Mouse (Mus musculus): ENCODE data around the gene Adam23. TPM values are rescaled to one million over a fixed set of nuclear protein-coding genes. Genes with fewer than 3 reads are reported as not detected.

Gene Adam23
- polyA plus RNA-seq, 1 experiment: 0.43 TPM

DNA sequence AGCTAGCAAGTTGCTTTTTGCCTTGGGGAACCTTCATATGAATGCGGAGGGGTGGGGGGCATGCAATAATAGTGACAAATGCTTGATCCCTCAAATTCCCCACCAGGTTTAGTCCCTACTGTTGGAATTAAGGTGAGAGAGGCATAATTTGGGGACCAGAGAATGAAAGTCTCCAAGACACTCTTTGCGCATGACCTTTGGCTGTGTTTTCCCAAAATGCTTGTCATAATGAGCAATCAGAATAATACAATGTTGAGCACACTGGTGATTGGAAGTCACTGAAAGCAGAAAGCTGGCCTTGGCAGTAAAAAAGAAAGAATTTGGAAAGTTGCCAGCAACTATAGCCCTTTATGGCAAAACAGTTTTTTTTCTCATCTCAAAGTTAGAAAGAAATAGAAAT is 1.0 kb downstream of the Adam23 start:
- no peaks in the 10 kb centered on the region for H3K36me3 ChIP-seq (ENCODE audit: control insufficient read depth, insufficient read depth)
- H3K79me2 ChIP-seq (ENCODE audit: control insufficient read depth, insufficient read depth): no peaks in the 10 kb centered on the region
- peaks cover 15% of the 10 kb centered on the region for H3K27me3 ChIP-seq (ENCODE audit: control insufficient read depth, insufficient read depth, insufficient read length)
- H3K4me2 ChIP-seq (ENCODE audit: low read depth): no peak overlapping the region
- no peak for TF ChIP-seq MYOD1 (IDR thresholded peaks at IDR 0.05; ENCODE audit: control insufficient read depth in 1 of 3, insufficient read length in 2 of 3, low read depth in 2 of 3)
- no peak for TF ChIP-seq MYOG (IDR thresholded peaks at IDR 0.05; ENCODE audit: control insufficient read depth in 1 of 3, insufficient read depth in 1 of 3, insufficient read length in 2 of 3, low read depth in 2 of 3)
- TF ChIP-seq CEBPB (IDR thresholded peaks at IDR 0.05; ENCODE audit: insufficient read depth, poor library complexity, severe bottlenecking): no peak
- TF ChIP-seq MAX (IDR thresholded peaks at IDR 0.05; ENCODE audit: low read depth): no peak
- no peak for TF ChIP-seq USF1 (IDR thresholded peaks at IDR 0.05; ENCODE audit: low read depth)
- TF ChIP-seq POLR2AphosphoS2 (IDR thresholded peaks at IDR 0.05; ENCODE audit: insufficient read length, low read depth): no peak
- H3ac ChIP-seq (ENCODE audit: control insufficient read depth, insufficient read length): no peak overlapping the region
- no peak overlapping the region for H3K4me3 ChIP-seq

DNA sequence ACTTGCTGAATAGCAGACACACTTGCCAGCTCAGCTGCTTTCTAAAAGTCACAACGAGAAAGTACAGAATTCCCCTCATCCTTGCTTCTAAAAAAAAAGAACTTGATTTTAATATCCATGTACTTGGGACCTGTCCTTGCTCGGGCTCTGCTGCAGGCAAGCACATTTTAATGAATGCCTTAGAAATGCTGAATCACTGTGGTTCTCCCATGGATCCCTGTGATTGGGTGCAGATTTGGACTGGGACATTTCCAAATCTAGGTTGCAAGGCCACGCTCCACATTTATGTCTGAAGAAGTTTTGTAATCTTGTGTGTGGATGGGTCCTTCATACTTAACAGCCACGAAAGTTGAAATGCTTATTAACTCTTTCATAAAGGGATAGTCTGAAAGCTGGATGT is 4.4 kb downstream of the Adam23 start:
- no peak overlapping the region for H3K4me3 ChIP-seq
- H3ac ChIP-seq (ENCODE audit: control insufficient read depth, insufficient read length): no peak overlapping the region
- no peak overlapping the region for H3K4me2 ChIP-seq (ENCODE audit: low read depth)
- no peaks in the 10 kb centered on the region for H3K36me3 ChIP-seq (ENCODE audit: control insufficient read depth, insufficient read depth)
- H3K27me3 ChIP-seq (ENCODE audit: control insufficient read depth, insufficient read depth, insufficient read length): peaks cover 13% of the 10 kb centered on the region
- TF ChIP-seq MYOD1 (IDR thresholded peaks at IDR 0.05; ENCODE audit: control insufficient read depth in 1 of 3, insufficient read length in 2 of 3, low read depth in 2 of 3) (no peak), MYOG (IDR thresholded peaks at IDR 0.05; ENCODE audit: control insufficient read depth in 1 of 3, insufficient read depth in 1 of 3, insufficient read length in 2 of 3, low read depth in 2 of 3) (no peak), MAX (IDR thresholded peaks at IDR 0.05; ENCODE audit: low read depth) (no peak), POLR2A (IDR thresholded peaks at IDR 0.05; ENCODE audit: insufficient read length, low read depth) (no peak)
- H3K79me2 ChIP-seq (ENCODE audit: control insufficient read depth, insufficient read depth): no peaks in the 10 kb centered on the region

DNA sequence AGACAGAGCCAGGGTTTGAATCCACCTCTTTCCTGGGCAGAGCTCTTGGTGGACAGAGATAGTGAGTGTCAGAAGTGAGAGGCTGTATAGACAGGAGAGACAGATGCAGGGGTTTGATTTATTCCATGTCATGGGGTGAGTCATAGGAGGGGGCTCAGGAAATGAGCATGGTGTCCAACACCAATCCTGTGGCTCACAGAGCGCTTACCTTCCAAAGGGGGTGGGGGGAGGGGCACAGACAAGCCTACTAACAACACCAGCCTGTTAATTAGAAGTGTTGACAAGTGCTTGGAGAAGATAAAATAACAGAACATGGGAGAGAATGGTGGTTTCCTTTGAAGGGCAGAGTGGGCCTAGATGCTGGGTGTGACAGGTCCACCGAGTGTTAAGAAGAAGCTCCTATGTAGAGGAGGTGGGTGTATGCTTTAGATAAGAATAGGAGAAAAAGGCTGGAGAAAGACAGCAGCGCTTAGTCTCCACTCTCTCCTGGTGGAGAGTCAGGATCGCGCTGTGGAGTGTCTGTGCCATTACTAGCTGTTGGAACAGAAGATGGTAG is 7.7 kb downstream of the Adam23 start:
- Histone ChIP-seq H3ac (ENCODE audit: control insufficient read depth, insufficient read length) (no peak overlapping the region), H3K4me2 (ENCODE audit: low read depth) (no peak overlapping the region), H3K27me3 (ENCODE audit: control insufficient read depth, insufficient read depth, insufficient read length) (no peaks in the 10 kb centered on the region), H3K4me3 (no peak overlapping the region), H3K79me2 (ENCODE audit: control insufficient read depth, insufficient read depth) (no peaks in the 10 kb centered on the region), H3K36me3 (ENCODE audit: control insufficient read depth, insufficient read depth) (no peaks in the 10 kb centered on the region)
- TF ChIP-seq E2F4 (IDR thresholded peaks at IDR 0.05; ENCODE audit: insufficient read depth): no peak
- TF ChIP-seq REST (IDR thresholded peaks at IDR 0.05; ENCODE audit: insufficient read depth, insufficient read length): no peak
- TF ChIP-seq MAX (IDR thresholded peaks at IDR 0.05; ENCODE audit: low read depth): no peak
- TF ChIP-seq MYOD1 (IDR thresholded peaks at IDR 0.05; ENCODE audit: control insufficient read depth in 1 of 3, insufficient read length in 2 of 3, low read depth in 2 of 3): no peak
- no peak for TF ChIP-seq MYOG (IDR thresholded peaks at IDR 0.05; ENCODE audit: control insufficient read depth in 1 of 3, insufficient read depth in 1 of 3, insufficient read length in 2 of 3, low read depth in 2 of 3)
- no peak for TF ChIP-seq TCF12 (IDR thresholded peaks at IDR 0.05; ENCODE audit: insufficient read depth, poor library complexity, severe bottlenecking)
- TF ChIP-seq USF1 (IDR thresholded peaks at IDR 0.05; ENCODE audit: low read depth): no peak
- TF ChIP-seq SRF (IDR thresholded peaks at IDR 0.05; ENCODE audit: control insufficient read depth, insufficient read length, low read depth): no peak
- no peak for TF ChIP-seq CEBPB (IDR thresholded peaks at IDR 0.05; ENCODE audit: insufficient read depth, poor library complexity, severe bottlenecking)
- no peak for TF ChIP-seq TCF3 (IDR thresholded peaks at IDR 0.05; ENCODE audit: insufficient read length, low read depth)
- no peak for TF ChIP-seq POLR2A (IDR thresholded peaks at IDR 0.05; ENCODE audit: insufficient read length, low read depth)
- TF ChIP-seq POLR2AphosphoS2 (IDR thresholded peaks at IDR 0.05; ENCODE audit: insufficient read length, low read depth): no peak

DNA sequence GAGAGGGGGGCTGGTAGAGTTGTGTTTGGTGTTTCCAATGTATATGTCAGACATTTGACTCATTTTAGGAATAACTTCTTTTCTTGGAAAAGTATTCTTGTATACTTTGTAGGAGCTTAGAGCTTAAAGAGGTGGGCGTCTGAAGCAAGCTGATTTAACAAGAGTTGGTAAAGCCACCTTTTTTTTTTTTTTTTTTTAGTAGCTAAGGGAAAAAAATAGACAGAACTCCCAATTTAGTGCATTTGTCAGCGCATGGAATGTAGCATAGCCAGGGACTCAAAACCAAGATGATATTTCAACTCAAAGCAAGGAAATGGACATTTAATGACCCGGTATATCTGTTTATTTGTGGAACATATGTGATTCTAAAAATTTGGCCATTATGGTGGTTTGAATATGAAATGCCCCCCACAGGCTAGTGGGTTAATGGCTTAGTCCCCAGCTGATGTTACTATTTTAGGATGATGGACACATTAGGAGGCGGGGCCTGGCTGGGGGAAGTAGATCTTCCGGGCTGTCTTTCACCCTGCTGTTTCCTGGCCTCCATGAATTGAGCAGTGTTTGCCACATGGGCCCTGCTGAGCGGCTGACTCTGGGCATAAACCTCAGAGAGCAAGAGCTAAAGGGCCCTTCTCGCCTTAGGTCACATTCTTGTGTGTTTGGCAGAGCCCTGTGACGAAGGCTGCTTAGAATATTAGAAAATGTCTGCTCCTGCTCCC is 12.3 kb downstream of the Adam23 start:
- Histone ChIP-seq H3ac (ENCODE audit: control insufficient read depth, insufficient read length) (no peak overlapping the region), H3K36me3 (ENCODE audit: control insufficient read depth, insufficient read depth) (no peaks in the 10 kb centered on the region), H3K79me2 (ENCODE audit: control insufficient read depth, insufficient read depth) (no peaks in the 10 kb centered on the region), H3K27me3 (ENCODE audit: control insufficient read depth, insufficient read depth, insufficient read length) (no peaks in the 10 kb centered on the region), H3K4me2 (ENCODE audit: low read depth) (no peak overlapping the region), H3K4me3 (no peak overlapping the region)
- TF ChIP-seq MYOG (IDR thresholded peaks at IDR 0.05; ENCODE audit: control insufficient read depth in 1 of 3, insufficient read depth in 1 of 3, insufficient read length in 2 of 3, low read depth in 2 of 3) (no peak), REST (IDR thresholded peaks at IDR 0.05; ENCODE audit: insufficient read depth, insufficient read length) (no peak), SRF (IDR thresholded peaks at IDR 0.05; ENCODE audit: control insufficient read depth, insufficient read length, low read depth) (no peak), USF1 (IDR thresholded peaks at IDR 0.05; ENCODE audit: low read depth) (no peak), TCF3 (IDR thresholded peaks at IDR 0.05; ENCODE audit: insufficient read length, low read depth) (no peak), POLR2A (IDR thresholded peaks at IDR 0.05; ENCODE audit: insufficient read length, low read depth) (no peak), POLR2AphosphoS2 (IDR thresholded peaks at IDR 0.05; ENCODE audit: insufficient read length, low read depth) (no peak)

DNA sequence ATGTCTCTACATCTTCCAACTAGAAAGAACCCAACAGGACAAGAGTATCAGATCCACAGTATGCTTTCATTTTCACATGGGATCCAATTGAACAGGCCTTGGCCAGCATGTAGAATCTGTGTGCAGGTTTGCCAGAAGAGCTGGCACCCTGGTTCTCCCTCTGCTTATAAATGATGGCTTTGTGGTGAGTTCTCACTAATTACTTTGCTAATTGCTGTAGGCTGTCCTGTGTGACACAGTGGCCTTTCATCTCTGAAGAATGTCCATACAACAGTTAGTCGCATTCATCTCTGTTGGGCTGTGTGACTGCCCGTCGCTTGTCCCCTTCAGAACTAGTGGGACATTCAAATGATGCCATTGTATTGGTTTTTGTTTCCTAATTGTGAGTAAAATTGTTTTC is 13.5 kb downstream of the Adam23 start:
- TF ChIP-seq TCF3 (IDR thresholded peaks at IDR 0.05; ENCODE audit: insufficient read length, low read depth) (no peak), POLR2AphosphoS2 (IDR thresholded peaks at IDR 0.05; ENCODE audit: insufficient read length, low read depth) (no peak), E2F4 (IDR thresholded peaks at IDR 0.05; ENCODE audit: insufficient read depth) (no peak), CEBPB (IDR thresholded peaks at IDR 0.05; ENCODE audit: insufficient read depth, poor library complexity, severe bottlenecking) (no peak), REST (IDR thresholded peaks at IDR 0.05; ENCODE audit: insufficient read depth, insufficient read length) (no peak), MAX (IDR thresholded peaks at IDR 0.05; ENCODE audit: low read depth) (no peak), MYOG (IDR thresholded peaks at IDR 0.05; ENCODE audit: control insufficient read depth in 1 of 3, insufficient read depth in 1 of 3, insufficient read length in 2 of 3, low read depth in 2 of 3) (no peak), USF1 (IDR thresholded peaks at IDR 0.05; ENCODE audit: low read depth) (no peak), TCF12 (IDR thresholded peaks at IDR 0.05; ENCODE audit: insufficient read depth, poor library complexity, severe bottlenecking) (no peak), POLR2A (IDR thresholded peaks at IDR 0.05; ENCODE audit: insufficient read length, low read depth) (no peak), MYOD1 (IDR thresholded peaks at IDR 0.05; ENCODE audit: control insufficient read depth in 1 of 3, insufficient read length in 2 of 3, low read depth in 2 of 3) (no peak), SRF (IDR thresholded peaks at IDR 0.05; ENCODE audit: control insufficient read depth, insufficient read length, low read depth) (no peak)
- Histone ChIP-seq H3ac (ENCODE audit: control insufficient read depth, insufficient read length) (no peak overlapping the region), H3K4me3 (no peak overlapping the region), H3K27me3 (ENCODE audit: control insufficient read depth, insufficient read depth, insufficient read length) (no peaks in the 10 kb centered on the region), H3K79me2 (ENCODE audit: control insufficient read depth, insufficient read depth) (no peaks in the 10 kb centered on the region), H3K36me3 (ENCODE audit: control insufficient read depth, insufficient read depth) (no peaks in the 10 kb centered on the region), H3K4me2 (ENCODE audit: low read depth) (no peak overlapping the region)

All from myocyte (in vitro differentiated cells).